Mouse (Mus musculus): ENCODE data around the gene Dcpp3. TPM values are rescaled to one million over a fixed set of nuclear protein-coding genes. Genes with fewer than 3 reads are reported as not detected.

Gene Dcpp3
- total and polyA plus RNA-seq, 3 experiments: not detected

- TF ChIP-seq KAT2A (IDR thresholded peaks at IDR 0.05; ENCODE audit: insufficient replicate concordance, low read length): no peak
- no peak for TF ChIP-seq CHD1 (IDR thresholded peaks at IDR 0.05; ENCODE audit: low read depth, low read length)
- peak; percentile 44; the same call in 1 of the 2 replicates for TF ChIP-seq CHD2 (IDR thresholded peaks at IDR 0.05; ENCODE audit: low read length)
- peak; percentile 32; the same call in 1 of the 2 replicates for TF ChIP-seq POLR2A (IDR thresholded peaks at IDR 0.05; ENCODE audit: low read depth, low read length)
- TF ChIP-seq PAX5 (IDR thresholded peaks at IDR 0.05; ENCODE audit: low read length): no peak
- TF ChIP-seq ELF1 (IDR thresholded peaks at IDR 0.05; ENCODE audit: low read depth, low read length): peak; percentile 71
- peak; percentile 90 for TF ChIP-seq EP300 (IDR thresholded peaks at IDR 0.05; ENCODE audit: low read length)
- TF ChIP-seq MEF2A (IDR thresholded peaks at IDR 0.05; ENCODE audit: borderline replicate concordance, low read depth, low read length): no peak
- TF ChIP-seq MYC (IDR thresholded peaks at IDR 0.05; ENCODE audit: low read depth, low read length): peak; percentile 89
- TF ChIP-seq UBTF (IDR thresholded peaks at IDR 0.05; ENCODE audit: low read depth, low read length): no peak
Observed at GRCm38 (mm10) chr17:23966658-23967401, 49.6 kb downstream of the Dcpp3 start (continued).

- peaks cover 21 to 41% of the 10 kb centered on the region in 2 experiments for H3K4me1 ChIP-seq (ENCODE audit: control insufficient read depth in 1 of 2, insufficient read depth in 2 of 2)
- H3K27ac ChIP-seq (ENCODE audit: insufficient read depth, low read depth): no peak overlapping the region
- H3K79me2 ChIP-seq (replicated peaks; ENCODE audit: control insufficient read depth, extremely low read depth, insufficient read depth, poor library complexity, severe bottlenecking): no peaks in the 10 kb centered on the region
- no peak overlapping the region for H3K9ac ChIP-seq (ENCODE audit: insufficient read depth, low read depth)
- H3K4me3 ChIP-seq (replicated peaks in 1 of 3; ENCODE audit: low read depth in 2 of 3, low read length in 2 of 3, poor library complexity in 1 of 3): no peak overlapping the region
- no peaks in the 10 kb centered on the region for H3K27me3 ChIP-seq (replicated peaks)
- H3K9me3 ChIP-seq (replicated peaks; ENCODE audit: low read length): no peaks in the 10 kb centered on the region
- no peaks in the 10 kb centered on the region for H3K36me3 ChIP-seq (replicated peaks in 1 of 2; ENCODE audit: control insufficient read depth in 1 of 2, insufficient read depth in 1 of 2, low read length in 1 of 2)
- TF ChIP-seq SMC3 (IDR thresholded peaks at IDR 0.05; ENCODE audit: low read depth, low read length) (peak; percentile 43), USF1 (IDR thresholded peaks at IDR 0.05; ENCODE audit: low read depth, low read length) (no peak), HCFC1 (IDR thresholded peaks at IDR 0.05; ENCODE audit: low read depth, low read length) (no peak), CTCF (conservative IDR thresholded peaks at IDR 0.05 in 1 of 2, IDR thresholded peaks at IDR 0.05 in 1 of 2; ENCODE audit: low read depth in 2 of 2, low read length in 2 of 2) (peak; percentile 8 to 66; a peak in 2 of 4 replicates), SIN3A (IDR thresholded peaks at IDR 0.05; ENCODE audit: low read length) (peak; percentile 55; the same call in 1 of the 2 replicates), IRF4 (IDR thresholded peaks at IDR 0.05; ENCODE audit: low read depth, low read length) (0 out of 2 replicates have a peak, but pooled peaks have one; percentile 9), RAD21 (IDR thresholded peaks at IDR 0.05; ENCODE audit: low read depth, low read length) (peak; percentile 28), GABPA (IDR thresholded peaks at IDR 0.05; ENCODE audit: insufficient replicate concordance, low read depth, low read length) (no peak)
- no peak overlapping the region for H3K4me2 ChIP-seq (ENCODE audit: insufficient read depth, low read depth, poor library complexity, severe bottlenecking)
- peak; percentile 31 for DNase-seq (ENCODE audit: extremely low read depth)
- in situ Hi-C loops (cut with MboI; ENCODE audit: low pct_ligation_motif_present, low pct_unique_long_range_greater_than_20kb, low sequenced_read_pairs): loop anchor here (10.0 kb wide), 3 partner anchors 104 to 304 kb away; partner anchors contain the start of genes Bicdl2, Flywch1 and Prss21
- dilution Hi-C loops (cut with MboI; ENCODE audit: extremely low pct_ligation_motif_present, extremely low pct_unique_long_range_greater_than_20kb, low sequenced_read_pairs): no loop called here
Observed at GRCm38 (mm10) chr17:23968780-23969179, 51.5 kb downstream of the Dcpp3 start.

Other genes starting within 250 kb of the Dcpp3 start
Only the 20 nearest of the 27 such genes appear.
- gene 1520401A03Rik, start 194.7 kb upstream of the Dcpp3 start, total RNA-seq (2012; rRNA removed): 0.08 TPM in 1 of 2 replicates, not detected in the other
- gene 1520401A03Rik, start 194.7 kb upstream of the Dcpp3 start, total RNA-seq (2014; rRNA removed): not detected in 2 replicates
- gene 1520401A03Rik, start 194.7 kb upstream of the Dcpp3 start, polyA plus RNA-seq (2012; ENCODE audit: insufficient read length, low read depth): not detected in 2 replicates
- gene Pkmyt1, start 191.1 kb upstream of the Dcpp3 start, total RNA-seq (2012; rRNA removed): 21.4 and 25.4 TPM in 2 replicates
- gene Pkmyt1, start 191.1 kb upstream of the Dcpp3 start, total RNA-seq (2014; rRNA removed): 11.4 and 12.6 TPM in 2 replicates
- gene Pkmyt1, start 191.1 kb upstream of the Dcpp3 start, polyA plus RNA-seq (2012; ENCODE audit: insufficient read length, low read depth): 30.7 and 37.0 TPM in 2 replicates
- 2.0 and 2.8 TPM in 2 replicates for gene Paqr4, start 176.6 kb upstream of the Dcpp3 start, total RNA-seq (2012; rRNA removed)
- gene Paqr4, start 176.6 kb upstream of the Dcpp3 start, total RNA-seq (2014; rRNA removed): 0.47 and 1.0 TPM in 2 replicates
- 0.80 and 1.1 TPM in 2 replicates for gene Paqr4, start 176.6 kb upstream of the Dcpp3 start, polyA plus RNA-seq (2012; ENCODE audit: insufficient read length, low read depth)
- gene Kremen2, start 171.6 kb upstream of the Dcpp3 start, total RNA-seq (2012; rRNA removed): 0.34 and 0.55 TPM in 2 replicates
- 0.14 and 0.23 TPM in 2 replicates for gene Kremen2, start 171.6 kb upstream of the Dcpp3 start, total RNA-seq (2014; rRNA removed)
- 0.21 and 0.23 TPM in 2 replicates for gene Kremen2, start 171.6 kb upstream of the Dcpp3 start, polyA plus RNA-seq (2012; ENCODE audit: insufficient read length, low read depth)
- 26.9 and 28.3 TPM in 2 replicates for gene Flywch1, start 145.9 kb upstream of the Dcpp3 start, total RNA-seq (2012; rRNA removed)
- gene Flywch1, start 145.9 kb upstream of the Dcpp3 start, total RNA-seq (2014; rRNA removed): 18.8 and 22.2 TPM in 2 replicates
- 22.0 and 23.4 TPM in 2 replicates for gene Flywch1, start 145.9 kb upstream of the Dcpp3 start, polyA plus RNA-seq (2012; ENCODE audit: insufficient read length, low read depth)
- not detected in 2 replicates for gene Flywch2, start 131.4 kb upstream of the Dcpp3 start, total RNA-seq (2012; rRNA removed)
- not detected in 2 replicates for gene Flywch2, start 131.4 kb upstream of the Dcpp3 start, total RNA-seq (2014; rRNA removed)
- gene Flywch2, start 131.4 kb upstream of the Dcpp3 start, polyA plus RNA-seq (2012; ENCODE audit: insufficient read length, low read depth): not detected in 2 replicates
- 83.6 and 90.4 TPM in 2 replicates for gene Srrm2, start 126.9 kb upstream of the Dcpp3 start, total RNA-seq (2012; rRNA removed)
- gene Srrm2, start 126.9 kb upstream of the Dcpp3 start, total RNA-seq (2014; rRNA removed): 18.3 and 26.7 TPM in 2 replicates
- gene Srrm2, start 126.9 kb upstream of the Dcpp3 start, polyA plus RNA-seq (2012; ENCODE audit: insufficient read length, low read depth): 339 and 383 TPM in 2 replicates
- 381 and 386 TPM in 2 replicates for gene Elob, start 88.3 kb upstream of the Dcpp3 start, total RNA-seq (2012; rRNA removed)
- gene Elob, start 88.3 kb upstream of the Dcpp3 start, total RNA-seq (2014; rRNA removed): 371 and 534 TPM in 2 replicates
- gene Elob, start 88.3 kb upstream of the Dcpp3 start, polyA plus RNA-seq (2012; ENCODE audit: insufficient read length, low read depth): 250 and 306 TPM in 2 replicates
- not detected in 2 replicates for gene Prss33, start 81.4 kb upstream of the Dcpp3 start, total RNA-seq (2012; rRNA removed)
- not detected in 2 replicates for gene Prss33, start 81.4 kb upstream of the Dcpp3 start, total RNA-seq (2014; rRNA removed)
- not detected in 2 replicates for gene Prss33, start 81.4 kb upstream of the Dcpp3 start, polyA plus RNA-seq (2012; ENCODE audit: insufficient read length, low read depth)
- gene Prss32, start 73.6 kb upstream of the Dcpp3 start, total RNA-seq (2012; rRNA removed): not detected in 2 replicates
- not detected in 2 replicates for gene Prss32, start 73.6 kb upstream of the Dcpp3 start, total RNA-seq (2014; rRNA removed)
- not detected in 2 replicates for gene Prss32, start 73.6 kb upstream of the Dcpp3 start, polyA plus RNA-seq (2012; ENCODE audit: insufficient read length, low read depth)
- gene Prss41, start 73.3 kb upstream of the Dcpp3 start, total RNA-seq (2012; rRNA removed): 0.46 and 1.0 TPM in 2 replicates
- gene Prss41, start 73.3 kb upstream of the Dcpp3 start, total RNA-seq (2014; rRNA removed): 0.16 TPM in 2 replicates
- 0.22 and 0.24 TPM in 2 replicates for gene Prss41, start 73.3 kb upstream of the Dcpp3 start, polyA plus RNA-seq (2012; ENCODE audit: insufficient read length, low read depth)
- not detected in 2 replicates for gene Prss21, start 49.4 kb upstream of the Dcpp3 start, total RNA-seq (2012; rRNA removed)
- not detected in 2 replicates for gene Prss21, start 49.4 kb upstream of the Dcpp3 start, total RNA-seq (2014; rRNA removed)
- not detected in 2 replicates for gene Prss21, start 49.4 kb upstream of the Dcpp3 start, polyA plus RNA-seq (2012; ENCODE audit: insufficient read length, low read depth)
- gene Dcpp1, start 36.6 kb upstream of the Dcpp3 start, total RNA-seq (2012; rRNA removed): not detected in 2 replicates
- gene Dcpp1, start 36.6 kb upstream of the Dcpp3 start, total RNA-seq (2014; rRNA removed): not detected in 2 replicates
- not detected in 2 replicates for gene Dcpp1, start 36.6 kb upstream of the Dcpp3 start, polyA plus RNA-seq (2012; ENCODE audit: insufficient read length, low read depth)
- not detected in 2 replicates for gene Dcpp2, start 36.6 kb upstream of the Dcpp3 start, total RNA-seq (2012; rRNA removed)
- gene Dcpp2, start 36.6 kb upstream of the Dcpp3 start, total RNA-seq (2014; rRNA removed): not detected in 2 replicates
- gene Dcpp2, start 36.6 kb upstream of the Dcpp3 start, polyA plus RNA-seq (2012; ENCODE audit: insufficient read length, low read depth): not detected in 2 replicates
- not detected in 2 replicates for gene Sbp, start 24.2 kb downstream of the Dcpp3 start, total RNA-seq (2012; rRNA removed)
- gene Sbp, start 24.2 kb downstream of the Dcpp3 start, total RNA-seq (2014; rRNA removed): not detected in 2 replicates
- not detected in 2 replicates for gene Sbp, start 24.2 kb downstream of the Dcpp3 start, polyA plus RNA-seq (2012; ENCODE audit: insufficient read length, low read depth)
- gene Sbpl, start 37.8 kb downstream of the Dcpp3 start, total RNA-seq (2012; rRNA removed): not detected in 2 replicates
- gene Sbpl, start 37.8 kb downstream of the Dcpp3 start, total RNA-seq (2014; rRNA removed): not detected in 2 replicates
- not detected in 2 replicates for gene Sbpl, start 37.8 kb downstream of the Dcpp3 start, polyA plus RNA-seq (2012; ENCODE audit: insufficient read length, low read depth)
- gene Prss30, start 63.1 kb downstream of the Dcpp3 start, total RNA-seq (2012; rRNA removed): 0.08 TPM in 1 of 2 replicates, not detected in the other
- gene Prss30, start 63.1 kb downstream of the Dcpp3 start, total RNA-seq (2014; rRNA removed): 0.30 and 0.57 TPM in 2 replicates
- 0.63 and 0.69 TPM in 2 replicates for gene Prss30, start 63.1 kb downstream of the Dcpp3 start, polyA plus RNA-seq (2012; ENCODE audit: insufficient read length, low read depth)
- not detected in 2 replicates for gene Prss22, start 80.6 kb downstream of the Dcpp3 start, total RNA-seq (2012; rRNA removed)
- gene Prss22, start 80.6 kb downstream of the Dcpp3 start, total RNA-seq (2014; rRNA removed): not detected in 2 replicates
- gene Prss22, start 80.6 kb downstream of the Dcpp3 start, polyA plus RNA-seq (2012; ENCODE audit: insufficient read length, low read depth): not detected in 2 replicates
- not detected in 2 replicates for gene Prss27, start 120.7 kb downstream of the Dcpp3 start, total RNA-seq (2012; rRNA removed)
- not detected in 2 replicates for gene Prss27, start 120.7 kb downstream of the Dcpp3 start, total RNA-seq (2014; rRNA removed)
- gene Prss27, start 120.7 kb downstream of the Dcpp3 start, polyA plus RNA-seq (2012; ENCODE audit: insufficient read length, low read depth): not detected in 2 replicates
- gene Kctd5, start 156.0 kb downstream of the Dcpp3 start, total RNA-seq (2012; rRNA removed): 30.1 and 36.9 TPM in 2 replicates
- 51.1 and 51.6 TPM in 2 replicates for gene Kctd5, start 156.0 kb downstream of the Dcpp3 start, total RNA-seq (2014; rRNA removed)
- gene Kctd5, start 156.0 kb downstream of the Dcpp3 start, polyA plus RNA-seq (2012; ENCODE audit: insufficient read length, low read depth): 44.3 and 44.6 TPM in 2 replicates

Data from CH12.LX (cell line).